9 mouse cellular contexts compared by ENCODE assay signal in the genomic region with DNA sequence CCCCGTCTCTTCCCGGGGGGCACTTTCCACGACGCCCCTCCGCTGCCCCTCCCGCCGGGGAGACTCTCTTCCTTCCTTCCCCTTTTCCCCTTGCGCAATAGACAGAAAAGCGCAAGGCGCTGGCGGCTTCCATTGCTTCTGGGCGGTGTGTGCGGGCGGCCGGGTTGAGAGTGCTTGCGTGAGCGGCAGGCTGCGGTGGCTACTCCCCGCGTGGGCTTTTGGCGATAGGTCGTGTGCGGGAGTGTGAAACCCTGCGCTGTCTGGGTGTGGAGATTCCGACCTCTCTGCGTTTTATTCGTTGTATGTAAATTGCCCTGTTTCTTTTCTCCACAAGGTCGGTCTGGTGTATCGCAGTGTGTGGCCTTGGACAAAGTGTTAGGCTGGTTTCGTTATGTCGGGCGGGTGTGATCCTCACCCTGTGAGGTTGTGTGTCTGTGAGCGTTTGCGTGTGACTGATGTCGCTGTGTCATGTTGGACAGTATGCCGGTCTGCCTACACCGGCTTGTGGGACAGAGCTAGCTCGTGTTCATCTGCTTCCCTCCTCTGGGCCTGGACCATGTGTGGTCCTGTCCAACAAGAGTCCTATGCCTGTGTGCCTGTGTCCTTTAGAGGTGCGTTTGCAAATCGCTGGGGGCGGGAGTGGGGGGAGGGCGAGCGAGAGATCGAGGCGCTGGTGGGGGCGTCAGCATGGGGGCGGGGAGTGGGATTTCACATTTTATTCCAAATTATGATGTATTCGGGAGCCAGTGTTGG. TPM values are rescaled to one million over a fixed set of nuclear protein-coding genes. Genes with fewer than 3 reads are reported as not detected.
A peak's percentile ranks its signal among the peaks of the same experiment; 100 is the strongest.
DNase-seq lines count a peak whose midpoint lies in the region; ATAC-seq and TF ChIP-seq lines count a peak whose summit lies in the region.
"Had no signal": no experiment of that assay in that cellular context is flagged by ENCODE, and none has a peak within 500 bp of the region (broad histone marks: within the 10 kb centered on the region; RNA-seq: fewer than 3 reads in every experiment).

No protein-coding gene starts in this region.

- peaks cover 15% of the 10 kb centered on the region for H3K4me1 ChIP-seq in forebrain, embryonic 16.5 days (replicated peaks; ENCODE audit: control insufficient read depth, insufficient read depth, low read length)
- H3K4me1 ChIP-seq in hindbrain, embryonic 10.5 days (replicated peaks): peaks cover 26% of the 10 kb centered on the region

- H3K27me3 ChIP-seq in forebrain, embryonic 16.5 days (replicated peaks; ENCODE audit: control insufficient read depth, insufficient read depth, low read length): peaks cover 60% of the 10 kb centered on the region
- H3K27me3 ChIP-seq in hindbrain, embryonic 10.5 days (ENCODE audit: insufficient read depth, poor library complexity, severe bottlenecking): peaks cover 100% of the 10 kb centered on the region
- H3K27me3 ChIP-seq: Patski had no signal

- peak overlapping the region; percentile 48 for H3K4me2 ChIP-seq in forebrain, embryonic 16.5 days (ENCODE audit: low read length)

- peak overlapping the region; percentile 26; the same call in 1 of the 2 replicates for H3K9ac ChIP-seq in forebrain, embryonic 16.5 days (replicated peaks; ENCODE audit: low read depth, low read length)

- H3K27ac ChIP-seq in layer of hippocampus, adult 2 months: peak overlapping the region; percentile 81
- H3K27ac ChIP-seq in forebrain, embryonic 16.5 days (ENCODE audit: low read length): no peak overlapping the region
- H3K27ac ChIP-seq in hindbrain, embryonic 10.5 days: peak overlapping the region; percentile 80
- H3K27ac ChIP-seq in macrophage: peak overlapping the region; percentile 81

- ATAC-seq in forebrain, embryonic 16.5 days: peak; percentile 48
- ATAC-seq: Patski had no signal

- H3K4me3 ChIP-seq in layer of hippocampus, adult 2 months: peak overlapping the region; percentile 46
- peak overlapping the region; percentile 33 for H3K4me3 ChIP-seq in forebrain, embryonic 16.5 days (replicated peaks; ENCODE audit: low read length)
- peak overlapping the region; percentile 46 for H3K4me3 ChIP-seq in hindbrain, embryonic 10.5 days
- H3K4me3 ChIP-seq in macrophage (ENCODE audit: inconsistent target): peak overlapping the region; percentile 70

- DNase-seq in layer of hippocampus, adult 2 months (ENCODE audit: low spot score in 2 of 2): no peak
- no peak for DNase-seq in layer of hippocampus, adult 8-10 months (ENCODE audit: low spot score in 2 of 2)
- peak; percentile 61 for DNase-seq in c-Kit-negative CD71-positive TER-119-positive erythroid progenitor cells, embryonic 14.5 days (ENCODE audit: low read depth, low spot score)
- peak; percentile 73 for DNase-seq in hindbrain, embryonic 10.5 days (ENCODE audit: low spot score)
- DNase-seq in layer of hippocampus, postnatal 14 days (ENCODE audit: low spot score in 2 of 2): peak; percentile 32 to 61
- DNase-seq in spleen, adult 12 weeks (ENCODE audit: low spot score): peak; percentile 60

- H3K79me2 ChIP-seq in macrophage (ENCODE audit: inconsistent target): peaks cover 33% of the 10 kb centered on the region; the same call in 1 of the 2 replicates

- WGBS in forebrain, embryonic 16.5 days: under 1% methylated on average over 48 of the region's 48 CpGs
- under 1% methylated on average over 48 of the region's 48 CpGs for WGBS in hindbrain, embryonic 10.5 days
- WGBS in macrophage (ENCODE audit: missing documents): under 1% methylated on average over 48 of the region's 48 CpGs

- H3K36me3 ChIP-seq in forebrain, embryonic 16.5 days (ENCODE audit: control insufficient read depth, insufficient read depth): no peaks in the 10 kb centered on the region
- no peaks in the 10 kb centered on the region for H3K36me3 ChIP-seq in hindbrain, embryonic 10.5 days
- no peaks in the 10 kb centered on the region for H3K36me3 ChIP-seq in macrophage (ENCODE audit: inconsistent target)

- H3K9me3 ChIP-seq in forebrain, embryonic 16.5 days (ENCODE audit: control insufficient read depth, low read length): no peaks in the 10 kb centered on the region
- no peaks in the 10 kb centered on the region for H3K9me3 ChIP-seq in hindbrain, embryonic 10.5 days

- no peak for TF ChIP-seq CTCF in layer of hippocampus, adult 2 months (conservative IDR thresholded peaks at IDR 0.05)

RNA-seq across cellular contexts. Expression of a gene that starts 0.9 kb away (rescaled TPM):
- total RNA-seq in layer of hippocampus, adult 2 months (2021): 1 to 10 TPM in 1 of 2 experiments, under 1 TPM in 1; 0.86 to 1.0 TPM
- 1 to 10 TPM; 1.1 to 2.6 (median 1.7) TPM for total RNA-seq in layer of hippocampus, adult 8-10 months (2022)
- 0.25 and 0.62 TPM in 2 replicates for polyA plus RNA-seq in forebrain, embryonic 16.5 days (2015; fragmentation: Nextera tagmentation; extraction: Ambion mirVana)
- polyA plus RNA-seq in hindbrain, embryonic 10.5 days (2016; fragmentation: Nextera tagmentation; extraction: Ambion mirVana): 3.2 and 4.7 TPM in 2 replicates
- 1 to 10 TPM; 2.3 to 2.4 TPM for total RNA-seq in layer of hippocampus, postnatal 14 days (2021)
- 10 to 100 TPM in 16 of 26 experiments, 1 to 10 TPM in 10; 3.0 to 32.6 (median 10.5) TPM for total RNA-seq in macrophage (2018; cell fraction: chromatin; rRNA removed)
- 10 to 100 TPM in 1 of 26 experiments, 1 to 10 TPM in 25; 3.0 to 13.7 (median 5.2) TPM for total RNA-seq in macrophage (2018; cell fraction: cytosol; rRNA removed)
- 10 to 100 TPM in 13 of 26 experiments, 1 to 10 TPM in 13; 3.2 to 34.5 (median 10.0) TPM for total RNA-seq in macrophage (2018; cell fraction: nucleus; rRNA removed)
- 3.6 to 11.5 TPM (median 5.3 TPM) in 3 replicates for polyA plus RNA-seq in macrophage (2018)

RNA-seq across cellular contexts. Expression of a gene that starts 31.4 kb away (rescaled TPM):
- total RNA-seq in layer of hippocampus, adult 2 months (2021): under 1 TPM in 1 of 2 experiments, not detected in 1; 0.96 TPM
- 1 to 10 TPM in 1 of 4 experiments, under 1 TPM in 3; 0.54 to 1.5 (median 0.74) TPM for total RNA-seq in layer of hippocampus, adult 8-10 months (2022)
- 0.46 and 1.2 TPM in 2 replicates for polyA plus RNA-seq in forebrain, embryonic 16.5 days (2015; fragmentation: Nextera tagmentation; extraction: Ambion mirVana)
- 8.1 and 12.5 TPM in 2 replicates for polyA plus RNA-seq in hindbrain, embryonic 10.5 days (2016; fragmentation: Nextera tagmentation; extraction: Ambion mirVana)
- under 1 TPM in 1 of 2 experiments, not detected in 1; 0.78 TPM for total RNA-seq in layer of hippocampus, postnatal 14 days (2021)
- 100 to 1,000 TPM in 1 of 26 experiments, 10 to 100 TPM in 6, 1 to 10 TPM in 18, not detected in 1; 1.8 to 110 (median 6.1) TPM for total RNA-seq in macrophage (2018; cell fraction: chromatin; rRNA removed)
- total RNA-seq in macrophage (2018; cell fraction: cytosol; rRNA removed): 100 to 1,000 TPM in 9 of 26 experiments, 10 to 100 TPM in 17; 35.2 to 171 (median 71.0) TPM
- total RNA-seq in macrophage (2018; cell fraction: nucleus; rRNA removed): 100 to 1,000 TPM in 1 of 26 experiments, 10 to 100 TPM in 25; 16.5 to 130 (median 27.7) TPM
- polyA plus RNA-seq in macrophage (2018): 24.4 to 124 TPM (median 41.0 TPM) in 3 replicates

RNA-seq across cellular contexts. Expression of a gene that starts 57.1 kb away (rescaled TPM):
- total RNA-seq in layer of hippocampus, adult 2 months (2021): under 1 TPM; 0.27 to 0.69 TPM
- total RNA-seq in layer of hippocampus, adult 8-10 months (2022): under 1 TPM in 3 of 4 experiments, not detected in 1; 0.12 to 0.54 (median 0.20) TPM
- 4.9 and 6.4 TPM in 2 replicates for polyA plus RNA-seq in forebrain, embryonic 16.5 days (2015; fragmentation: Nextera tagmentation; extraction: Ambion mirVana)
- 15.0 and 20.0 TPM in 2 replicates for polyA plus RNA-seq in hindbrain, embryonic 10.5 days (2016; fragmentation: Nextera tagmentation; extraction: Ambion mirVana)
- under 1 TPM; 0.78 to 0.98 TPM for total RNA-seq in layer of hippocampus, postnatal 14 days (2021)
- 10 to 100 TPM in 3 of 26 experiments, 1 to 10 TPM in 22, under 1 TPM in 1; 0.84 to 11.2 (median 4.1) TPM for total RNA-seq in macrophage (2018; cell fraction: chromatin; rRNA removed)
- 1 to 10 TPM in 14 of 26 experiments, under 1 TPM in 12; 0.38 to 1.8 (median 1.0) TPM for total RNA-seq in macrophage (2018; cell fraction: cytosol; rRNA removed)
- 10 to 100 TPM in 1 of 26 experiments, 1 to 10 TPM in 24, under 1 TPM in 1; 0.79 to 17.8 (median 2.7) TPM for total RNA-seq in macrophage (2018; cell fraction: nucleus; rRNA removed)
- 1.1 to 3.7 TPM (median 1.2 TPM) in 3 replicates for polyA plus RNA-seq in macrophage (2018)

Comparison
In these comparisons a context has a peak if more than half of its experiments do, and no peak if none do; other contexts are left out.
1. DNase-seq: peak in c-Kit-negative CD71-positive TER-119-positive erythroid progenitor cells, embryonic 14.5 days (single experiment), hindbrain, embryonic 10.5 days (single experiment), layer of hippocampus, postnatal 14 days (2 of 2) and spleen, adult 12 weeks (single experiment); none in layer of hippocampus, adult 2 months (0 of 2) and layer of hippocampus, adult 8-10 months (0 of 2).
2. Peak in every context shown above with its lines, with median percentiles within 50 percentile points of each other: H3K4me3 ChIP-seq.